Mouse (Mus musculus): Measurements from ENCODE around the gene Oxld1. TPM values are rescaled to one million over a fixed set of nuclear protein-coding genes. Genes with fewer than 3 reads are reported as not detected.

Gene Oxld1
- polyA plus RNA-seq, 1 experiment from 2014 or later = 17.6 TPM

DNA sequence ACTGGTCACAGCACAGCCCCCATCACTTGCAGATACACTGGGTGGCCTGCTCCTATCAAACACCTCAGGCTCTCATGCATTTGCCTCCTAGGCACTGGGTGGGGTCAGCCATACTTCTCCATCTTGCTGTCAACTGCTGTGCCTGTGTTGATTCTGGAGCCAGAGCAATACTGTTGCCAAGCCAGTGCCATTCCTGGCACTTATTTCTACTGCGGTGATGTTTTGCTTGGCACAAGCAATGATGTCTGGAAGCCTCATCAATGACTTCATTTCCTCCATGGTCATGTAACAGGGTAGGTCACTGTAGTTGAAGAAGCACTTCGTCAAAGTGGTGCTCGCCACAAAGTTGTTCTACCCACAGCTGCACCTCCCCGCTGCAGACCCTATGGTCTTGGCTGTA is 7.7 kb upstream of the Oxld1 start:
- TF ChIP-seq CTCF (IDR thresholded peaks at IDR 0.05; ENCODE audit: low read depth) = no peak

DNA sequence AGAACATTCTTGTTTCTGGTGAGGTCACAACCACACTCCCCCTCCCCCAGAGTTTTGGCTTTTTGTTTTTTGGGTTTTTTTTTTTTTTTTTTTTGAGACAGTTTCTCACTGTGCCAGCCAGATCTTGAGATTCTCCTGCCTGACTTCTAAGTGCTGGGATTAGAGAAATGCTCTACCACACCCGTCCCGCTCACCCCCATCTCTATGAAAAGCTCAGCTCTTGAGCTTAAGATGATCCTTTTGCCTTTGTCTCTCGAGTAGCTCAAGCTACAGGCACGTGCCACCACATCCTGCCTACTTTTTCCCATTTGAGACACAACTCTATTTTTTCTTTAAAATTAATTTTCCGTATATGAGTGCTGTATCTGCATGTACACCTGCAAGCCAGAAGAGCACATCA is 6.5 kb upstream of the Oxld1 start:
- ATAC-seq = no peak
- TF ChIP-seq CTCF (IDR thresholded peaks at IDR 0.05; ENCODE audit: low read depth) = no peak
- Histone ChIP-seq H3K4me1 (replicated peaks; ENCODE audit: control insufficient read depth, insufficient read depth, low read length) (peaks cover 9% of the 10 kb centered on the region; the same call in 1 of the 2 replicates), H3K9ac (ENCODE audit: low read depth, low read length) (no peak overlapping the region), H3K27ac (ENCODE audit: low read depth, low read length) (no peak overlapping the region), H3K4me2 (replicated peaks; ENCODE audit: low read depth) (no peak overlapping the region), H3K4me3 (ENCODE audit: low read depth, low read length) (no peak overlapping the region), H3K27me3 (replicated peaks; ENCODE audit: control insufficient read depth, insufficient read depth, low read length) (no peaks in the 10 kb centered on the region), H3K36me3 (ENCODE audit: control insufficient read depth, insufficient read depth) (peaks cover 30% of the 10 kb centered on the region), H3K9me3 (ENCODE audit: control insufficient read depth) (no peaks in the 10 kb centered on the region)
- WGBS = 86% methylated on average over 5 of the region's 5 CpGs

More for the DNA sequence above, 7.7 kb upstream of the Oxld1 start:
- H3K4me2 ChIP-seq (replicated peaks; ENCODE audit: low read depth) = no peak overlapping the region
- H3K4me3 ChIP-seq (ENCODE audit: low read depth, low read length) = no peak overlapping the region
- no peak overlapping the region for H3K9ac ChIP-seq (ENCODE audit: low read depth, low read length)
- ATAC-seq = no peak
- 77% methylated on average over 4 of the region's 4 CpGs for WGBS
- H3K36me3 ChIP-seq (ENCODE audit: control insufficient read depth, insufficient read depth) = peaks cover 41% of the 10 kb centered on the region
- H3K27me3 ChIP-seq (replicated peaks; ENCODE audit: control insufficient read depth, insufficient read depth, low read length) = no peaks in the 10 kb centered on the region
- H3K27ac ChIP-seq (ENCODE audit: low read depth, low read length) = no peak overlapping the region
- H3K4me1 ChIP-seq (replicated peaks; ENCODE audit: control insufficient read depth, insufficient read depth, low read length) = peaks cover 9% of the 10 kb centered on the region; the same call in 1 of the 2 replicates
- no peaks in the 10 kb centered on the region for H3K9me3 ChIP-seq (ENCODE audit: control insufficient read depth)

DNA sequence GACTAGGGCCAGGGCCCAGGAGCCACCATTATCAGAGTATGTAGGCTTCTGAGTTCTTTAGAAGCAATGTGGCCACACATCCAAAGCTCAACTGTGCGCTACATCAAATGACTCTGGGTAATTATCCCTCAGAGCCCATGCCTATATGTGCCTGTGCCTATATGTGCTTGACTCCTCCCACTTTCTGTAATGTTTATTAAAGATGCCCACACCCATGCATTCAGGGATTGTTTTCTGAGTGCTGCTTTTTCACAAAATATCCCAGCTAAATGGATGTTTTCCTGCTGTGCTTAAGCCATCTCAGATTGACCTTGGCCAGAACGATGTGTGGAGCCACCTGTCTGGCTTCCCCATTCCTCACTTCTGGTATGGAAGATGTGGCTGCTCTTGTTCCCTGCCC is 5.7 kb upstream of the Oxld1 start:
- ATAC-seq = no peak
- Histone ChIP-seq H3K9me3 (ENCODE audit: control insufficient read depth) (no peaks in the 10 kb centered on the region), H3K9ac (ENCODE audit: low read depth, low read length) (no peak overlapping the region), H3K27me3 (replicated peaks; ENCODE audit: control insufficient read depth, insufficient read depth, low read length) (no peaks in the 10 kb centered on the region), H3K4me2 (replicated peaks; ENCODE audit: low read depth) (no peak overlapping the region), H3K4me3 (ENCODE audit: low read depth, low read length) (no peak overlapping the region), H3K27ac (ENCODE audit: low read depth, low read length) (no peak overlapping the region), H3K36me3 (ENCODE audit: control insufficient read depth, insufficient read depth) (peaks cover 28% of the 10 kb centered on the region), H3K4me1 (replicated peaks; ENCODE audit: control insufficient read depth, insufficient read depth, low read length) (peaks cover 11% of the 10 kb centered on the region; the same call in 1 of the 2 replicates)
- 89% methylated on average over 2 of the region's 2 CpGs for whole genome bisulfite sequencing
- TF ChIP-seq CTCF (IDR thresholded peaks at IDR 0.05; ENCODE audit: low read depth) = no peak

DNA sequence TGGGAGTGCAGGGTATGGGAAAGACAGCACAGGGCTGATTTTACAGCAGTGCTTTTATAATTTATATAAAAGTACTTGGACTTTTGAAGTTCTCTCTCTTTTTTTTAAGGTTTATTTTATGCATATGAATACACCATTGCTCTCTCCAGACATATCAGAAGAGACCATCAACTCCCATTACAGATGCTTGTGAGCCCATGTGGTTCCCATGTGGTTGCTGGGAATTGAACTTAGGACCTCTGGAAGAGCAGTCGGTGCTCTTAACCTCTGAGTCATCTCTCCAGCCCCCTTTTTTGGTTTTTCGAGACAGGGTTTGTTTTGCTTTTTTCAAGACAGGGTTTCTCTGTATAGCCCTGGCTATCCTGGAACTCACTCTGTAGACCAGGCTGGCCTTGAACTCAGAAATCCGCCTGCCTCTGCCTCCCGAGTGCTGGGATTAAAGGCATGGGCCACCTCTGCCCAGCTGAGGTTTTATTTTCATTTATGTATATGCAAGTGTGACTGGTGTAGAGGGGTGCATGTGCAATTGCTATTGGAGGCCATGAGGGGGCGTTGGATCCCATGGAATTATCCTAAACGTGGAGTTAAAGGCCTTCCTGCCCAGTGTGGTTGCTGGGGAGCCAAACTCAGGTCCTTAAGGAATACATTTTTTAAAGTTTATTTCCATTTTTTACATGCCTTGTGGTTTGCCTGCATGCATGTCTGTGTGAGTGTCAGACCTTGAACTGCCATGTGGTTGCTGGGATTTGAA is 1.2 kb upstream of the Oxld1 start:
- H3K4me2 ChIP-seq (replicated peaks; ENCODE audit: low read depth) = peak overlapping the region; percentile 91
- peak overlapping the region; percentile 83 for H3K9ac ChIP-seq (ENCODE audit: low read depth, low read length)
- no peak overlapping the region for H3K27ac ChIP-seq (ENCODE audit: low read depth, low read length)
- H3K27me3 ChIP-seq (replicated peaks; ENCODE audit: control insufficient read depth, insufficient read depth, low read length) = no peaks in the 10 kb centered on the region
- ATAC-seq = no peak
- 0 out of 2 replicates have a peak, but pooled peaks cover 3% of the 10 kb centered on the region for H3K4me1 ChIP-seq (replicated peaks; ENCODE audit: control insufficient read depth, insufficient read depth, low read length)
- TF ChIP-seq CTCF (IDR thresholded peaks at IDR 0.05; ENCODE audit: low read depth) = peak; percentile 47
- H3K4me3 ChIP-seq (ENCODE audit: low read depth, low read length) = peak overlapping the region; percentile 88
- 53% methylated on average over 6 of the region's 6 CpGs for WGBS
- H3K9me3 ChIP-seq (ENCODE audit: control insufficient read depth) = no peaks in the 10 kb centered on the region
- H3K36me3 ChIP-seq (ENCODE audit: control insufficient read depth, insufficient read depth) = peaks cover 22% of the 10 kb centered on the region

DNA sequence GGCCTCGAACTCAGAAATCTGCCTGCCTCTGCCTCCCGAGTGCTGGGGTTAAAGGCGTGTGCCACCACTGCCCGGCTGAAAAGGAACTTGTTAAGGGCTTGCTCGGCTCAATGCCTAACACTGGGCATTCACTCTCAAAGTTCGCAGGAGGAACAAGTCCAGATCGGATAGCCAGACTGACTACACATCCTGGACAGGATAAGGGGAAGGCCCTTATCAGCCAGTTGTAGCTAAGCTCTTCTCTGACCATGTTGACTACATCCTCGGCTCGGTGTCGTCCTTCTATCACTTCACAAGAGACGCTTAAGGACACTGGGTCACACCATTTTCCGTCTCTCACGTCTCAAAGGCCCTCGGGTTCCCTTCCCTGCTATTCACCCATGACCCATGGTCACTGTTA is 498 bp downstream of the Oxld1 start:
- peak overlapping the region; percentile 91 for H3K4me2 ChIP-seq (replicated peaks; ENCODE audit: low read depth)
- no peaks in the 10 kb centered on the region for H3K27me3 ChIP-seq (replicated peaks; ENCODE audit: control insufficient read depth, insufficient read depth, low read length)
- ATAC-seq = 0 out of 2 replicates have a peak, but pooled peaks have one; percentile 2
- H3K4me3 ChIP-seq (ENCODE audit: low read depth, low read length) = peak overlapping the region; percentile 88
- peak overlapping the region; percentile 78 for H3K27ac ChIP-seq (ENCODE audit: low read depth, low read length)
- 20% methylated on average over 14 of the region's 14 CpGs for WGBS
- no peak for TF ChIP-seq CTCF (IDR thresholded peaks at IDR 0.05; ENCODE audit: low read depth)
- 0 out of 2 replicates have a peak, but pooled peaks cover 3% of the 10 kb centered on the region for H3K4me1 ChIP-seq (replicated peaks; ENCODE audit: control insufficient read depth, insufficient read depth, low read length)
- peaks cover 18% of the 10 kb centered on the region for H3K36me3 ChIP-seq (ENCODE audit: control insufficient read depth, insufficient read depth)
- H3K9me3 ChIP-seq (ENCODE audit: control insufficient read depth) = no peaks in the 10 kb centered on the region
- peak overlapping the region; percentile 83 for H3K9ac ChIP-seq (ENCODE audit: low read depth, low read length)

DNA sequence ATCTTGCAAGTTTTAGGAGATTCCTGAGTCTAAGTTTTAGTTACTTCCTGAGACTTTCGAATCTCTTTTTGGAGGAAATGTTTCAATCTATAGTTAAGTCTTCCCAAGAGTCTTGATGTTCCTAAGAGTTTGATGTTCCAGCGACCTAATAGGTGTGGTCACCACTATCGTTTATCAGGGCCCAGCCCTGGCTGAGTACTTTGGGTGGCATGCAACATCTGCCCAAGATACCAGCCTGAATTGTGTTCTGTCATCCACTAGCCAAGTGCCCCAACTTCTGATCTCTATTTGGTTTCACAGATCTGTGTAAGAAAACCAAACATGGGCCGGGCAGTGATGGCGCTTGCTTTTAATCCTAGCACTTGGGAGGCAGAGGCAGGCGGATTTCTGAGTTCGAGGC is 2.5 kb downstream of the Oxld1 start:
- no peak overlapping the region for H3K9ac ChIP-seq (ENCODE audit: low read depth, low read length)
- H3K9me3 ChIP-seq (ENCODE audit: control insufficient read depth) = no peaks in the 10 kb centered on the region
- ATAC-seq = no peak
- no peak overlapping the region for H3K4me2 ChIP-seq (replicated peaks; ENCODE audit: low read depth)
- H3K4me3 ChIP-seq (ENCODE audit: low read depth, low read length) = no peak overlapping the region
- no peak for TF ChIP-seq CTCF (IDR thresholded peaks at IDR 0.05; ENCODE audit: low read depth)
- no peak overlapping the region for H3K27ac ChIP-seq (ENCODE audit: low read depth, low read length)
- no peaks in the 10 kb centered on the region for H3K27me3 ChIP-seq (replicated peaks; ENCODE audit: control insufficient read depth, insufficient read depth, low read length)
- no peaks in the 10 kb centered on the region; the same call in 1 of the 2 replicates for H3K36me3 ChIP-seq (ENCODE audit: control insufficient read depth, insufficient read depth)
- WGBS = 93% methylated on average over 7 of the region's 7 CpGs
- 0 out of 2 replicates have a peak, but pooled peaks cover 3% of the 10 kb centered on the region for H3K4me1 ChIP-seq (replicated peaks; ENCODE audit: control insufficient read depth, insufficient read depth, low read length)
